Mouse (Mus musculus) bone marrow macrophage, adult 2 months (primary cell): Measurements from ENCODE around the gene Gm45021.

Experiments used
- CTCF ChIP-seq: IDR thresholded peaks from 2 replicates; pipeline ENCODE4 v1.5.1; 2012; ENCODE audit warnings: low read depth, mild to moderate bottlenecking, low read length, moderate library complexity
- POLR2A ChIP-seq: IDR thresholded peaks from 2 replicates; pipeline ENCODE4 v1.6.1; 2012; ENCODE audit warnings: mild to moderate bottlenecking, low read depth, low read length, borderline replicate concordance

- no peak for TF ChIP-seq POLR2A
- TF ChIP-seq CTCF, result no peak
Measured at GRCm38 (mm10) chr6:48636515-48636914, 47.1 kb downstream of the Gm45021 start.
